Comparison of ENCODE assay signal across 26 mouse cellular contexts in the genomic region with DNA sequence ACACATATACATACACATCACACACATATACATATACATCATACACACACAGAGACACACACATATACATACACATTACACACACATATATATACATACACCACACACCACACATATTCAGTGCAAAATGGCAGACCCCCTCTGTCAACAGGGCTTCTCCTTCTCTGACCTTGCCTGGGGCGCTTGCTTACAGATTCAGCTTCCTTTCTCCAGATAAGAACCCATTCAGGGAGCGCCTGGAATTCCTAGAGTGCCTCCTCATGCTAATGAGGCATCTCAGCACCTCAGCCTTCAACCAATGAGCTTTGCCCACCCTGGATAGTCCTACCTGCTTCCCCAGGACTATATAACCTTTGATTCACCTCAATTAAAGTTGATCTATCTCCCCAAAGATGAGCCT.
DNase-seq lines count a peak whose midpoint lies in the region; ATAC-seq and TF ChIP-seq lines count a peak whose summit lies in the region.
"Had no signal": no experiment of that assay in that cellular context is flagged by ENCODE, and none has a peak within 500 bp of the region (broad histone marks: within the 10 kb centered on the region; RNA-seq: fewer than 3 reads in every experiment).

No protein-coding gene starts in this region.

- no peaks in the 10 kb centered on the region for H3K36me3 ChIP-seq in liver, embryonic 11.5 days (ENCODE audit: control insufficient read depth, insufficient read depth, low read length)
- no peaks in the 10 kb centered on the region for H3K36me3 ChIP-seq in liver, embryonic 12.5 days
- H3K36me3 ChIP-seq in heart, adult 2 months (ENCODE audit: control insufficient read depth, insufficient read depth, low read length), result no peaks in the 10 kb centered on the region
- H3K36me3 ChIP-seq: embryonic facial prominence, embryonic 12.5 days; embryonic facial prominence, embryonic 15.5 days; forebrain, embryonic 12.5 days; forebrain, embryonic 15.5 days; heart, embryonic 12.5 days; heart, embryonic 15.5 days had no signal

- TF ChIP-seq POLR2A in heart, adult 2 months (IDR thresholded peaks at IDR 0.05; ENCODE audit: insufficient read depth, low read depth, low read length), result no peak

- H3K27me3 ChIP-seq in liver, embryonic 11.5 days (replicated peaks; ENCODE audit: control insufficient read depth, insufficient read depth, low read length), result no peaks in the 10 kb centered on the region
- H3K27me3 ChIP-seq in liver, embryonic 12.5 days (replicated peaks), result no peaks in the 10 kb centered on the region
- no peaks in the 10 kb centered on the region for H3K27me3 ChIP-seq in heart, adult 2 months (ENCODE audit: control insufficient read depth, insufficient read depth, low read length)
- H3K27me3 ChIP-seq: embryonic facial prominence, embryonic 12.5 days; embryonic facial prominence, embryonic 15.5 days; forebrain, embryonic 15.5 days had no signal

- no peak for TF ChIP-seq EP300 in heart, adult 2 months (IDR thresholded peaks at IDR 0.05; ENCODE audit: insufficient read depth, low read depth, low read length)

- peak; percentile 10 for DNase-seq in liver, embryonic 11.5 days (ENCODE audit: low spot score)
- DNase-seq in ES-CJ7 (ENCODE audit: low read depth, low spot score), result peak; percentile 79
- DNase-seq in R1 (ENCODE audit: low read depth, low spot score), result peak; percentile 95
- DNase-seq in yolk sac, embryonic 10.5 days (ENCODE audit: low spot score), result peak; percentile 14
- no peak for DNase-seq in layer of hippocampus, adult 18-20 months (ENCODE audit: low spot score in 2 of 2)
- no peak for DNase-seq in heart, adult 2 months
- DNase-seq: adrenal gland, postnatal 10 days; adrenal gland, postnatal 36 days; cerebellum, adult 18-20 months; cerebellum, adult 9-10 months; cerebellum, postnatal 14 days; gastrocnemius, postnatal 25 days; heart, postnatal 10 days; heart, postnatal 4 days had no signal

- TF ChIP-seq CTCF in heart, adult 2 months (IDR thresholded peaks at IDR 0.05), result no peak

- H3K4me2 ChIP-seq in liver, embryonic 11.5 days, result no peak overlapping the region
- no peak overlapping the region for H3K4me2 ChIP-seq in liver, embryonic 12.5 days
- H3K4me2 ChIP-seq: embryonic facial prominence, embryonic 12.5 days; embryonic facial prominence, embryonic 15.5 days; forebrain, embryonic 12.5 days; forebrain, embryonic 15.5 days; heart, embryonic 12.5 days; heart, embryonic 15.5 days; hindbrain, embryonic 14.5 days had no signal

- 39% methylated on average over 2 of the region's 2 CpGs for WGBS in liver, embryonic 11.5 days
- WGBS in liver, embryonic 12.5 days (ENCODE audit: insufficient replicate concordance), result 27% methylated on average over 2 of the region's 2 CpGs
- WGBS in heart, adult 2 months, result 45% methylated on average over 2 of the region's 2 CpGs

- no peak for ATAC-seq in liver, embryonic 11.5 days (replicated peaks; ENCODE audit: low FRiP score)
- ATAC-seq in liver, embryonic 12.5 days, result no peak
- ATAC-seq: CD4-positive, CD25-positive, alpha-beta regulatory T cell, adult 4 months; forebrain, embryonic 15.5 days; hindbrain, postnatal 0 days; inflammation-experienced regulatory T-cells, adult 6 months; intestine, embryonic 16.5 days had no signal

- intact Hi-C loops in heart, adult 2 months (cut with DNase I), result loop anchor here (5.0 to 10.0 kb wide), 5 partner anchors 89 to 1093 kb away; a partner anchor contains a TSS

- no peak overlapping the region for H3K27ac ChIP-seq in liver, embryonic 11.5 days (ENCODE audit: low read depth, low read length)
- no peak overlapping the region for H3K27ac ChIP-seq in liver, embryonic 12.5 days
- H3K27ac ChIP-seq in heart, adult 2 months, result no peak overlapping the region
- H3K27ac ChIP-seq: embryonic facial prominence, embryonic 12.5 days; embryonic facial prominence, embryonic 15.5 days; forebrain, embryonic 12.5 days; forebrain, embryonic 15.5 days; heart, embryonic 15.5 days; hindbrain, embryonic 14.5 days; hindbrain, postnatal 0 days had no signal

- no peaks in the 10 kb centered on the region for H3K9me3 ChIP-seq in liver, embryonic 11.5 days (ENCODE audit: control insufficient read depth, low read length)
- H3K9me3 ChIP-seq in liver, embryonic 12.5 days (replicated peaks), result no peaks in the 10 kb centered on the region
- H3K9me3 ChIP-seq: embryonic facial prominence, embryonic 12.5 days; embryonic facial prominence, embryonic 15.5 days; forebrain, embryonic 12.5 days; forebrain, embryonic 15.5 days; heart, embryonic 12.5 days; heart, embryonic 15.5 days had no signal

- H3K79me2 ChIP-seq in heart, adult 2 months (replicated peaks; ENCODE audit: control insufficient read depth, insufficient read depth, low read length), result no peaks in the 10 kb centered on the region

- H3K9ac ChIP-seq in liver, embryonic 11.5 days (ENCODE audit: low read depth, low read length), result no peak overlapping the region
- no peak overlapping the region for H3K9ac ChIP-seq in liver, embryonic 12.5 days
- no peak overlapping the region for H3K9ac ChIP-seq in heart, adult 2 months (ENCODE audit: low read depth, low read length)
- H3K9ac ChIP-seq: embryonic facial prominence, embryonic 12.5 days; embryonic facial prominence, embryonic 15.5 days; forebrain, embryonic 12.5 days; forebrain, embryonic 15.5 days; heart, embryonic 12.5 days; heart, embryonic 15.5 days; hindbrain, embryonic 14.5 days had no signal

- no peaks in the 10 kb centered on the region for H3K4me1 ChIP-seq in liver, embryonic 11.5 days (replicated peaks; ENCODE audit: control insufficient read depth, insufficient read depth, low read length)
- H3K4me1 ChIP-seq in liver, embryonic 12.5 days, result no peaks in the 10 kb centered on the region
- H3K4me1 ChIP-seq in heart, adult 2 months (ENCODE audit: control insufficient read depth, insufficient read depth, low read length), result peaks cover 5% of the 10 kb centered on the region

- no peak overlapping the region for H3K4me3 ChIP-seq in liver, embryonic 11.5 days (ENCODE audit: low read depth, low read length)
- no peak overlapping the region for H3K4me3 ChIP-seq in liver, embryonic 12.5 days
- H3K4me3 ChIP-seq in heart, adult 2 months, result no peak overlapping the region
- H3K4me3 ChIP-seq: embryonic facial prominence, embryonic 12.5 days; embryonic facial prominence, embryonic 15.5 days; forebrain, embryonic 12.5 days; forebrain, embryonic 15.5 days; heart, embryonic 12.5 days; heart, embryonic 15.5 days had no signal

Comparison
In these comparisons a context has a peak if more than half of its experiments do, and no peak if none do; other contexts are left out.
1. DNase-seq: peak in liver, embryonic 11.5 days (single experiment), ES-CJ7 (single experiment), R1 (single experiment) and yolk sac, embryonic 10.5 days (single experiment); none in layer of hippocampus, adult 18-20 months (0 of 2) and heart, adult 2 months (0 of 2).